8 mouse cellular contexts compared by ENCODE assay signal in genomic region chr7:127709261-127709979, GRCm38 (mm10). TPM values are rescaled to one million over a fixed set of nuclear protein-coding genes. Genes with fewer than 3 reads are reported as not detected.
DNase-seq lines count a peak whose midpoint lies in the region; ATAC-seq and TF ChIP-seq lines count a peak whose summit lies in the region.

No protein-coding gene starts in this region.

- H3K9ac ChIP-seq in heart, embryonic 16.5 days (ENCODE audit: low read length) = peak overlapping the region; percentile 93
- peak overlapping the region; percentile 76 for H3K9ac ChIP-seq in liver, embryonic 16.5 days (ENCODE audit: low read depth, low read length)

- intact Hi-C loops in gastrocnemius, adult 2 months (cut with DNase I) = loop anchor here (2.0 kb wide), 1 partner anchor 19 kb away; no protein-coding TSS in a partner anchor

- H3K4me3 ChIP-seq in gastrocnemius, adult 2 months = peak overlapping the region; percentile 96
- H3K4me3 ChIP-seq in E14TG2a.4 (replicated peaks; ENCODE audit: low read length) = peak overlapping the region; percentile 91
- H3K4me3 ChIP-seq in heart, embryonic 16.5 days (ENCODE audit: low read length) = peak overlapping the region; percentile 82
- H3K4me3 ChIP-seq in liver, embryonic 16.5 days (ENCODE audit: low read depth, low read length) = peak overlapping the region; percentile 76

- ATAC-seq in heart, embryonic 16.5 days (replicated peaks; ENCODE audit: extremely low read depth, insufficient read depth, low FRiP score) = no peak
- no peak for ATAC-seq in liver, embryonic 16.5 days (ENCODE audit: low read depth)

- H3K4me1 ChIP-seq in E14TG2a.4 (replicated peaks; ENCODE audit: low read depth, low read length) = peaks cover 64% of the 10 kb centered on the region
- H3K4me1 ChIP-seq in heart, embryonic 16.5 days (ENCODE audit: control insufficient read depth, insufficient read depth, low read length) = peaks cover 29% of the 10 kb centered on the region
- H3K4me1 ChIP-seq in liver, embryonic 16.5 days (ENCODE audit: control insufficient read depth, low read depth, low read length) = peaks cover 39% of the 10 kb centered on the region

- peak overlapping the region; percentile 96 for H3K27ac ChIP-seq in gastrocnemius, adult 2 months
- peak overlapping the region; percentile 98 for H3K27ac ChIP-seq in heart, embryonic 16.5 days (ENCODE audit: low read length)
- H3K27ac ChIP-seq in liver, embryonic 16.5 days (ENCODE audit: low read length) = peak overlapping the region; percentile 87

- H3K36me3 ChIP-seq in E14TG2a.4 (ENCODE audit: insufficient read depth, low read length) = peaks cover 27% of the 10 kb centered on the region
- peaks cover 11% of the 10 kb centered on the region; the same call in 1 of the 2 replicates for H3K36me3 ChIP-seq in heart, embryonic 16.5 days (ENCODE audit: control insufficient read depth, insufficient read depth)
- H3K36me3 ChIP-seq in liver, embryonic 16.5 days (ENCODE audit: control insufficient read depth, insufficient read depth) = no peaks in the 10 kb centered on the region

- no peak for TF ChIP-seq CTCF in gastrocnemius, adult 2 months (IDR thresholded peaks at IDR 0.05)
- TF ChIP-seq CTCF in E14TG2a.4 (conservative IDR thresholded peaks at IDR 0.05; ENCODE audit: low read length) = no peak

- H3K9me3 ChIP-seq in E14TG2a.4 (ENCODE audit: low read length) = no peaks in the 10 kb centered on the region
- H3K9me3 ChIP-seq in heart, embryonic 16.5 days (replicated peaks; ENCODE audit: control insufficient read depth, low read length) = no peaks in the 10 kb centered on the region
- H3K9me3 ChIP-seq in liver, embryonic 16.5 days (replicated peaks; ENCODE audit: control insufficient read depth, low read length) = no peaks in the 10 kb centered on the region

- peak; percentile 5 for DNase-seq in gastrocnemius, adult 2 months
- no peak for DNase-seq in gastrocnemius, adult 8-10 months (ENCODE audit: low spot score in 2 of 2)
- DNase-seq in layer of hippocampus, adult 9-11 months = no peak
- DNase-seq in frontal cortex, adult 2 months (ENCODE audit: extremely low spot score in 1 of 2, low spot score in 1 of 2) = no peak
- DNase-seq in thymus, postnatal 0 days (ENCODE audit: low spot score) = no peak

- peak overlapping the region; percentile 84 for H3K4me2 ChIP-seq in heart, embryonic 16.5 days (ENCODE audit: low read depth, low read length)
- peak overlapping the region; percentile 93 for H3K4me2 ChIP-seq in liver, embryonic 16.5 days (ENCODE audit: low read depth, low read length)

- no peaks in the 10 kb centered on the region for H3K27me3 ChIP-seq in E14TG2a.4 (ENCODE audit: insufficient read depth, low read length)
- H3K27me3 ChIP-seq in heart, embryonic 16.5 days (ENCODE audit: control insufficient read depth, insufficient read depth, low read length) = no peaks in the 10 kb centered on the region
- H3K27me3 ChIP-seq in liver, embryonic 16.5 days (ENCODE audit: control insufficient read depth, insufficient read depth, low read depth, low read length) = no peaks in the 10 kb centered on the region

- 62% methylated on average over 5 of the region's 5 CpGs for WGBS in heart, embryonic 16.5 days
- WGBS in liver, embryonic 16.5 days (ENCODE audit: insufficient replicate concordance) = 57% methylated on average over 5 of the region's 5 CpGs

RNA-seq across cellular contexts. Expression of gene Bcl7c, which starts 0.7 kb away (rescaled TPM):
- total RNA-seq in gastrocnemius, adult 2 months (2021) = 10 to 100 TPM; 26.7 to 32.9 TPM
- 10 to 100 TPM; 33.5 to 36.0 (median 34.1) TPM for total RNA-seq in gastrocnemius, adult 8-10 months (2022)
- polyA plus RNA-seq in heart, embryonic 16.5 days (2015; fragmentation: Nextera tagmentation; extraction: Ambion mirVana) = 36.9 and 37.5 TPM in 2 replicates
- 16.8 and 17.0 TPM in 2 replicates for polyA plus RNA-seq in liver, embryonic 16.5 days (2015; fragmentation: Nextera tagmentation; extraction: Ambion mirVana)
- 23.3 and 25.7 TPM in 2 replicates for polyA plus RNA-seq in frontal cortex, adult 2 months (2012; rRNA removed)
- polyA plus RNA-seq in thymus, postnatal 0 days (2015; fragmentation: Nextera tagmentation; extraction: Ambion mirVana) = 98.1 and 112 TPM in 2 replicates

RNA-seq across cellular contexts. Expression of gene Ctf1, which starts 3.1 kb away (rescaled TPM):
- 10 to 100 TPM; 16.8 to 18.1 TPM for total RNA-seq in gastrocnemius, adult 2 months (2021)
- 10 to 100 TPM; 15.2 to 20.3 (median 17.1) TPM for total RNA-seq in gastrocnemius, adult 8-10 months (2022)
- 6.2 and 6.6 TPM in 2 replicates for polyA plus RNA-seq in heart, embryonic 16.5 days (2015; fragmentation: Nextera tagmentation; extraction: Ambion mirVana)
- polyA plus RNA-seq in liver, embryonic 16.5 days (2015; fragmentation: Nextera tagmentation; extraction: Ambion mirVana) = 2.0 and 2.5 TPM in 2 replicates
- 6.0 and 6.4 TPM in 2 replicates for polyA plus RNA-seq in frontal cortex, adult 2 months (2012; rRNA removed)
- polyA plus RNA-seq in thymus, postnatal 0 days (2015; fragmentation: Nextera tagmentation; extraction: Ambion mirVana) = 13.1 and 13.5 TPM in 2 replicates

RNA-seq across cellular contexts. Expression of gene Ctf2, which starts 22.5 kb away (rescaled TPM):
- total RNA-seq in gastrocnemius, adult 2 months (2021) = not detected
- not detected for total RNA-seq in gastrocnemius, adult 8-10 months (2022)
- 0.11 TPM in 2 replicates for polyA plus RNA-seq in heart, embryonic 16.5 days (2015; fragmentation: Nextera tagmentation; extraction: Ambion mirVana)
- polyA plus RNA-seq in liver, embryonic 16.5 days (2015; fragmentation: Nextera tagmentation; extraction: Ambion mirVana) = 0.05 TPM in 2 replicates
- polyA plus RNA-seq in frontal cortex, adult 2 months (2012; rRNA removed) = not detected in 2 replicates
- polyA plus RNA-seq in thymus, postnatal 0 days (2015; fragmentation: Nextera tagmentation; extraction: Ambion mirVana) = 0.06 TPM in 1 of 2 replicates, not detected in the other

RNA-seq across cellular contexts. Expression of gene Fbxl19, which starts 34.9 kb away (rescaled TPM):
- total RNA-seq in gastrocnemius, adult 2 months (2021) = 1 to 10 TPM; 1.2 to 2.0 TPM
- 1 to 10 TPM in 2 of 4 experiments, under 1 TPM in 2; 0.92 to 1.6 (median 1.1) TPM for total RNA-seq in gastrocnemius, adult 8-10 months (2022)
- polyA plus RNA-seq in heart, embryonic 16.5 days (2015; fragmentation: Nextera tagmentation; extraction: Ambion mirVana) = 1.3 and 2.1 TPM in 2 replicates
- polyA plus RNA-seq in liver, embryonic 16.5 days (2015; fragmentation: Nextera tagmentation; extraction: Ambion mirVana) = 1.9 and 2.0 TPM in 2 replicates
- 58.3 and 62.6 TPM in 2 replicates for polyA plus RNA-seq in frontal cortex, adult 2 months (2012; rRNA removed)
- polyA plus RNA-seq in thymus, postnatal 0 days (2015; fragmentation: Nextera tagmentation; extraction: Ambion mirVana) = 1.6 and 1.7 TPM in 2 replicates
